ENCODE assay signal across 10 mouse cellular contexts in genomic region chr4:152908235-152908634, GRCm38 (mm10).
A peak's percentile ranks its signal among the peaks of the same experiment; 100 is the strongest.
DNase-seq lines count a peak whose midpoint lies in the region; ATAC-seq and TF ChIP-seq lines count a peak whose summit lies in the region.
"Had no signal": no experiment of that assay in that cellular context is flagged by ENCODE, and none has a peak within 500 bp of the region (broad histone marks: within the 10 kb centered on the region; RNA-seq: fewer than 3 reads in every experiment).

No protein-coding gene starts in this region.

- intact Hi-C loops in left cerebral cortex, adult 2 months (cut with DNase I), result loop anchor here (10.0 kb wide), 1 partner anchor 467 kb away; no protein-coding TSS in a partner anchor

- no peak overlapping the region for H3K27ac ChIP-seq in kidney, embryonic 15.5 days
- H3K27ac ChIP-seq in heart, embryonic 13.5 days (replicated peaks), result no peak overlapping the region
- H3K27ac ChIP-seq in left cerebral cortex, adult 2 months, result no peak overlapping the region
- H3K27ac ChIP-seq: gastrocnemius, adult 2 months had no signal

- no peak overlapping the region for H3K9ac ChIP-seq in kidney, embryonic 15.5 days
- H3K9ac ChIP-seq in heart, embryonic 13.5 days, result no peak overlapping the region

- peaks cover 12% of the 10 kb centered on the region for H3K4me1 ChIP-seq in kidney, embryonic 15.5 days
- peaks cover 9% of the 10 kb centered on the region for H3K4me1 ChIP-seq in heart, embryonic 13.5 days

- no peak for TF ChIP-seq POLR2A in brain, embryonic 14.5 days (IDR thresholded peaks at IDR 0.05; ENCODE audit: borderline replicate concordance, extremely low read depth, insufficient read depth, insufficient read length, poor library complexity, severe bottlenecking)

- no peak overlapping the region for H3K4me3 ChIP-seq in kidney, embryonic 15.5 days (replicated peaks)
- H3K4me3 ChIP-seq in heart, embryonic 13.5 days, result no peak overlapping the region
- no peak overlapping the region for H3K4me3 ChIP-seq in left cerebral cortex, adult 2 months
- H3K4me3 ChIP-seq: gastrocnemius, adult 2 months had no signal

- no peaks in the 10 kb centered on the region for H3K9me3 ChIP-seq in kidney, embryonic 15.5 days (replicated peaks)
- H3K9me3 ChIP-seq in heart, embryonic 13.5 days, result no peaks in the 10 kb centered on the region

- no peaks in the 10 kb centered on the region for H3K36me3 ChIP-seq in kidney, embryonic 15.5 days
- no peaks in the 10 kb centered on the region for H3K36me3 ChIP-seq in heart, embryonic 13.5 days

- no peaks in the 10 kb centered on the region for H3K27me3 ChIP-seq in kidney, embryonic 15.5 days
- H3K27me3 ChIP-seq in heart, embryonic 13.5 days (replicated peaks), result peaks cover 22% of the 10 kb centered on the region

- 46% methylated on average over 5 of the region's 5 CpGs for WGBS in kidney, embryonic 15.5 days
- 36% methylated on average over 5 of the region's 5 CpGs for WGBS in heart, embryonic 13.5 days

- peak; percentile 55; the same call in 1 of the 2 replicates for ATAC-seq in kidney, embryonic 15.5 days (replicated peaks; ENCODE audit: low FRiP score)
- ATAC-seq in heart, embryonic 13.5 days (ENCODE audit: extremely low read depth, insufficient number of reproducible peaks, low FRiP score, low TSS enrichment), result peak; percentile 40; the same call in 1 of the 2 replicates

- DNase-seq in kidney, adult 9 months, result no peak
- peak; percentile 56 for DNase-seq in brain, embryonic 14.5 days (ENCODE audit: low read depth)
- peak; percentile 48 to 63 for DNase-seq in left cerebral cortex, adult 2 months (ENCODE audit: extremely low spot score in 1 of 2, low spot score in 2 of 2)
- no peak for DNase-seq in thymus, postnatal 36 days
- no peak for DNase-seq in spleen, postnatal 4 days (ENCODE audit: low spot score in 2 of 2)
- DNase-seq in spleen, postnatal 14 days (ENCODE audit: low spot score in 2 of 2), result no peak
- DNase-seq: gastrocnemius, adult 2 months; lung, postnatal 14 days had no signal

- H3K4me2 ChIP-seq in kidney, embryonic 15.5 days, result no peak overlapping the region
- no peak overlapping the region for H3K4me2 ChIP-seq in heart, embryonic 13.5 days

- TF ChIP-seq CTCF in brain, embryonic 14.5 days (IDR thresholded peaks at IDR 0.05; ENCODE audit: borderline replicate concordance, extremely low read depth, insufficient read depth, insufficient read length), result no peak
- TF ChIP-seq CTCF in left cerebral cortex, adult 2 months (IDR thresholded peaks at IDR 0.05), result no peak

Comparison
In these comparisons a context has a peak if more than half of its experiments do, and no peak if none do; other contexts are left out.
1. DNase-seq: peak in brain, embryonic 14.5 days (single experiment) and left cerebral cortex, adult 2 months (2 of 2); none in kidney, adult 9 months (single experiment), thymus, postnatal 36 days (0 of 2), spleen, postnatal 4 days (0 of 2) and spleen, postnatal 14 days (0 of 2).